Mouse (Mus musculus): ENCODE measurements at regions not wholly inside any gene's neighbourhood (a gene's known extent, or its start where the extent isn't known, plus 50 kb on each side); places are given as distances from the start of the nearest gene placed in this dataset.

DNA sequence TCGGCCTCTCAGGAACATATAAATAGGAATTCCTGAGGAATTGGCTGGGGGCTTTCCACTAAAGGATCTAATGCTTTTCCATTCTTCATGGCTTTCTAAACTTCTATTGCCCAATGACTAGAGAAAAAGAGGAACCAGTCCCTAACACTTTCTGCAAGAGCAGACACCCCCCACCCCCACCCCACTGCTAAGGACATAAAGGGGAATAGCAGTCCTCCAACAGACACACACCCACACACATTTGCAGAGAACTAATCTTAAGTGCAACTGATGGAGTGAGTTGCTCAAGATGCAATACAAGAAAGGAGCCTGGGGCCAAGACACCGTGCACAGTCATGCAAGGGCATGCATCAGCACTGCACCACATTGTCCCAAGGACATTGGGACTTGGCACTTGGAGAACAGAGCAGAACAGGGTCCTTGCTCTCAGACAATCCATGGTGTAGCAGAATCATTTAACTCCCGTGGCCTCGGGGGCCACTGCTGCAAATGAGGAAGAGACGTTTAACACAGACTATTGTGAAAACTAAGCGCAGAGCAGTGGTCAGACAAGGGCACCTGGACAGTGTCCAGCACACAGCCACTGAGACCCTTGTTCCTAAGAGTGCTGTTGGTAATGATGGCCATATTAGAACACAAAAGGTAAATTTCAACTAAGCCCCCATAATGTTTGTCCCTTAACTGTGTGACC, 161.1 kb downstream of the Xpnpep1 start:
- H3K27me3 ChIP-seq (ENCODE audit: insufficient read depth, low read length), result no peaks in the 10 kb centered on the region
- no peak overlapping the region for H3K4me3 ChIP-seq (ENCODE audit: low read depth, low read length)
- H3K36me3 ChIP-seq (ENCODE audit: insufficient read depth), result no peaks in the 10 kb centered on the region
- no peaks in the 10 kb centered on the region for H3K4me1 ChIP-seq (ENCODE audit: insufficient read depth)
- DNase-seq (no peak), ATAC-seq (no peak)
- TF ChIP-seq CTCF (IDR thresholded peaks at IDR 0.05; ENCODE audit: low read depth), result no peak
- H3K9me3 ChIP-seq (ENCODE audit: low read length), result no peaks in the 10 kb centered on the region
- H3K27ac ChIP-seq (ENCODE audit: low read depth, low read length), result no peak overlapping the region
- no peak overlapping the region for H3K9ac ChIP-seq
- no peak overlapping the region for H3K4me2 ChIP-seq (ENCODE audit: low read depth)
- WGBS, result 83% methylated on average over 6 of the region's 6 CpGs

DNA sequence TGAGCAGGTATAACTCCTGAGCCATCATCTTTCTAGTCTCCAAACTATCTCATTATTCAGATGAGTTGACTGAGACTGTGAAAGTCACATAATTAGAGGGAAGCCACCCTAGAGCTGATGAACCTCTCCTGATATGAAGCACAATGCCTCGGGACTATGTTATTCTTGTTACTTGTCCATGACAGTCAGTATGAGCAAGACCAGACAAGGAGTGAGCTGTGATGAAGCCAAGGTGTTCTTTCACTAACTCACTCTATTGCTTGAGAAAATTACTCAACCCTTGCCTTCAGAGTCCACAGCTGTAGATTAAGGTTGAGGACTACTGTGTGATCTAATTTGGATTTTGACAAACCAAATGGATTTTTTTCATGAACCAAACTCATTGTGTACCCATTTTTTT, 173.4 kb downstream of the Xpnpep1 start:
- DNase-seq, result no peak
- no peak overlapping the region for H3K4me2 ChIP-seq (ENCODE audit: low read depth)
- H3K27ac ChIP-seq (ENCODE audit: low read depth, low read length), result no peak overlapping the region
- no peak overlapping the region for H3K4me3 ChIP-seq (ENCODE audit: low read depth, low read length)
- WGBS, result 90% methylated on average over 1 of the region's 1 CpGs
- H3K27me3 ChIP-seq (ENCODE audit: insufficient read depth, low read length), result no peaks in the 10 kb centered on the region
- no peaks in the 10 kb centered on the region for H3K4me1 ChIP-seq (ENCODE audit: insufficient read depth)
- no peak for ATAC-seq
- no peaks in the 10 kb centered on the region for H3K36me3 ChIP-seq (ENCODE audit: insufficient read depth)
- no peak overlapping the region for H3K9ac ChIP-seq
- no peak for TF ChIP-seq CTCF (IDR thresholded peaks at IDR 0.05; ENCODE audit: low read depth)
- H3K9me3 ChIP-seq (ENCODE audit: low read length), result no peaks in the 10 kb centered on the region

DNA sequence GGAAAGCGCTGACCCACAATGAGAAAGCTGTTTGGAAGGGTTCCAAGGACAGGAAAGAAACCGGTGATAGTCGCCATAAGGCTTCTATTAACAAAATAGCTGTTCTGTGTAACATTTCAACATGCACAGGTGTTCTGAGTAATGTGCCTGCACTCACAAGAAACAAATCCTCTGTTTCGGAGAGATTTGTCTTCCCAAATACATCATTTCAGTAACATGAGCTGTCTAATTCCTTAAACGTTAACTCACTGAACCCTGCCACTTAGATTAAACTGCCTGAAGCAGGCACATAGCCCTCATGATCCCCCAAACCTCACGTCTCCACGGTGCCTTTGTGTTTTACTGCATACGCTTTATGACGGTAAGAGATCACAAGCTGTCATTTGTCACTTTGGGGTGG, 178.4 kb downstream of the Xpnpep1 start:
- DNase-seq (peak; percentile 22), ATAC-seq (peak; percentile 51; the same call in 1 of the 2 replicates)
- Histone ChIP-seq H3K9me3 (ENCODE audit: low read length) (no peaks in the 10 kb centered on the region), H3K4me2 (ENCODE audit: low read depth) (no peak overlapping the region), H3K9ac (no peak overlapping the region), H3K27ac (ENCODE audit: low read depth, low read length) (no peak overlapping the region), H3K4me3 (ENCODE audit: low read depth, low read length) (no peak overlapping the region), H3K4me1 (ENCODE audit: insufficient read depth) (no peaks in the 10 kb centered on the region), H3K36me3 (ENCODE audit: insufficient read depth) (no peaks in the 10 kb centered on the region), H3K27me3 (ENCODE audit: insufficient read depth, low read length) (no peaks in the 10 kb centered on the region)
- 42% methylated on average over 9 of the region's 9 CpGs for WGBS
- TF ChIP-seq CTCF (IDR thresholded peaks at IDR 0.05; ENCODE audit: low read depth), result no peak

DNA sequence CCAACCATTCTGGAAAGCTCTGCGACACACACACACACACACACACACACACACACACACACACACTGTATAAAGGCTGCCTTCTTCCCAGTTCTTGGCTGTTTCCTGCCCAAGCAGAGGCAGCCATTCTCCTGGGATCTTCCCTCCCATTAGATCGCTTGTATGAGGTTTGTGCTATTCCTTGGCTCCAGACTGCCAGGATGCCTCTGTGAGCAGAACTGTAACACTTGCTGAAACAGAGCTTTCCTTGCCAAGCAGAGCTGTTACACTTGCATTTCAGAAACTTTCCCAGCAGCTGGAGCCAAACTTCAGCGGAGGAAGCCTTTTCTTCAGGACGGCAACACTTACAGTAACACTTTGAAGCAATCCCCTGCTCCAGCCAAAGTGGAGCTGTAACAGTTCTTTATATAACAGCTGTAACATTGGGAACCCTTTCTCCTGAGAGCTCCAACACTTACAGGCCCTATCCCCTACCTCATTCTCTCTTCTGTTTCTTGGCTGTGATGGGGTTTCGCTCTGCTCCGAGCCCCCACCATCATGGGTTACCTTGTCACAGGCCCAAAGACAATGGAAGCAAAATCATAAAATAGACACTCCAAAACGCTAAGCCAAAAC, 185.8 kb downstream of the Xpnpep1 start:
- Histone ChIP-seq H3K4me3 (ENCODE audit: low read depth, low read length) (no peak overlapping the region), H3K4me1 (ENCODE audit: insufficient read depth) (no peaks in the 10 kb centered on the region), H3K27me3 (ENCODE audit: insufficient read depth, low read length) (no peaks in the 10 kb centered on the region), H3K4me2 (ENCODE audit: low read depth) (no peak overlapping the region), H3K27ac (ENCODE audit: low read depth, low read length) (no peak overlapping the region), H3K9ac (no peak overlapping the region), H3K36me3 (ENCODE audit: insufficient read depth) (no peaks in the 10 kb centered on the region), H3K9me3 (ENCODE audit: low read length) (no peaks in the 10 kb centered on the region)
- TF ChIP-seq CTCF (IDR thresholded peaks at IDR 0.05; ENCODE audit: low read depth), result no peak
- 77% methylated on average over 7 of the region's 7 CpGs for WGBS
- ATAC-seq (peak; percentile 94), DNase-seq (peak; percentile 56)

DNA sequence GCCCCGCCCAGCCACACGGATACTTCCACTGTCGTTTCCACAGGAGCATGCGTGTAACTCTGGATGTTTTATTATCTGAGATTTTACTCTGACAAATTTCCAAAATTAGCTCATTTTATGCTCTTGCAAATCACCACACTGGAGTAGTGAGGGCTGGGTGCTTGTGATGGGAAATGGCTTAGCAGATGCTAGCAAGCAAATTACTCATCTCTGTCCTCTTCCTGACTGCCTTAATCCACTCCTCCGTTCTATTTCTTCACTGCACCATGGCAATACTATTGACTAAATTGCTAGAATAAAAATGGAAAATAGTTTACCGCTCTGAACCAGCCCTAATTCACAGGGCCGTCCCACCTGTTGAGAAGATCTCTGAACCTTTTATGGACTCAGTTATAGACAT, 223.8 kb downstream of the Xpnpep1 start:
- Histone ChIP-seq H3K27me3 (ENCODE audit: insufficient read depth, low read length) (no peaks in the 10 kb centered on the region), H3K4me1 (ENCODE audit: insufficient read depth) (no peaks in the 10 kb centered on the region), H3K27ac (ENCODE audit: low read depth, low read length) (no peak overlapping the region), H3K36me3 (ENCODE audit: insufficient read depth) (no peaks in the 10 kb centered on the region), H3K4me3 (ENCODE audit: low read depth, low read length) (no peak overlapping the region), H3K9ac (no peak overlapping the region), H3K9me3 (ENCODE audit: low read length) (no peaks in the 10 kb centered on the region), H3K4me2 (ENCODE audit: low read depth) (no peak overlapping the region)
- no peak for TF ChIP-seq CTCF (IDR thresholded peaks at IDR 0.05; ENCODE audit: low read depth)
- DNase-seq (no peak), ATAC-seq (no peak)
- WGBS, result 87% methylated on average over 7 of the region's 7 CpGs

DNA sequence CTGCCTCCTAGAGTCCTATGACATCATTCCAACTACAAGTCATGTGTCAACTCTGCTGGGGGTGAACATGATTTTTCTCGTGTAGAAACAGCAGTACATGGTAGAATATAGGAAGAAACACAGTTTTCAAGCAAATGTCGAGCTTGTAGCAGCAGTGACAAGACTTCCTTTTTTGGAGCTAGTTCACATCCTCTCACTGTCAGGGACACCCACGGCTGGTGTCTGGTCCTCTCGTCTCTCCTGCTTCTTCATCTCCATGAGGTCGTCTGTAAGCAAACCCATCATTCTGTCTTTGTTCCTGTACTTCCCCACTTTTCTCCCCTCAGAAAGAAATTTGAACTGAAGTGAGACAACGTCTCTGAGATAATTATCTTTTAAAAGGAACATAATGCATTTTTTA, 228.0 kb downstream of the Xpnpep1 start:
- no peak overlapping the region for H3K4me3 ChIP-seq (ENCODE audit: low read depth, low read length)
- 85% methylated on average over 6 of the region's 6 CpGs for WGBS
- DNase-seq (peak; percentile 1), ATAC-seq (peak; percentile 16; the same call in 1 of the 2 replicates)
- no peak overlapping the region for H3K27ac ChIP-seq (ENCODE audit: low read depth, low read length)
- no peaks in the 10 kb centered on the region for H3K4me1 ChIP-seq (ENCODE audit: insufficient read depth)
- H3K9ac ChIP-seq, result no peak overlapping the region
- no peak overlapping the region for H3K4me2 ChIP-seq (ENCODE audit: low read depth)
- H3K36me3 ChIP-seq (ENCODE audit: insufficient read depth), result no peaks in the 10 kb centered on the region
- H3K9me3 ChIP-seq (ENCODE audit: low read length), result no peaks in the 10 kb centered on the region
- no peaks in the 10 kb centered on the region for H3K27me3 ChIP-seq (ENCODE audit: insufficient read depth, low read length)
- no peak for TF ChIP-seq CTCF (IDR thresholded peaks at IDR 0.05; ENCODE audit: low read depth)

DNA sequence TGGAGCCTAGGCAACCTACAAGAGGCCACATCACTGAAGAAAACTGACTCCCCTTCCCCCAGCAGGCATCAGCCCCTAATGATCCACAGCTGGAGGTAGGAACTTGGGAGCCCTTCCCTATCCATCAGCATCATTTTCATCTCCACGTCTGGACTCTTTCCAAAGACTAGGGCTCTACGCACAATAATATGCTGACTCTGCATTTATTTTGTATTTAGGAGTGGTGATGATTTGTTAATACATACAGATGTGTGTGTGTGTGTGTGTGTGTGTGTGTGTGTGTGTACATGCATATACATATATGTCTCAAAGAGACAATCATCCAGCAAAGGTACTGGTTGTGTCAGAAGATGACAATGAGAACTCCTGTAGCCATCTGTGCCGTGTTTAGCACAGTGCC, 251.2 kb downstream of the Xpnpep1 start:
- WGBS, result 76% methylated on average over 3 of the region's 3 CpGs
- H3K27me3 ChIP-seq (ENCODE audit: insufficient read depth, low read length), result no peaks in the 10 kb centered on the region
- no peaks in the 10 kb centered on the region for H3K36me3 ChIP-seq (ENCODE audit: insufficient read depth)
- H3K4me2 ChIP-seq (ENCODE audit: low read depth), result no peak overlapping the region
- DNase-seq, result no peak
- H3K27ac ChIP-seq (ENCODE audit: low read depth, low read length), result no peak overlapping the region
- no peak for TF ChIP-seq CTCF (IDR thresholded peaks at IDR 0.05; ENCODE audit: low read depth)
- H3K4me3 ChIP-seq (ENCODE audit: low read depth, low read length), result no peak overlapping the region
- H3K4me1 ChIP-seq (ENCODE audit: insufficient read depth), result no peaks in the 10 kb centered on the region
- ATAC-seq, result no peak
- H3K9me3 ChIP-seq (ENCODE audit: low read length), result no peaks in the 10 kb centered on the region
- H3K9ac ChIP-seq, result no peak overlapping the region

Measured in forebrain, postnatal 0 days (tissue).